Mouse (Mus musculus): ENCODE measurements at regions not wholly inside any gene's neighbourhood (a gene's known extent, or its start where the extent isn't known, plus 50 kb on each side); places are given as distances from the start of the nearest gene placed in this dataset.

GRCm38 (mm10) chr5:82898389-82898788 lies 456.6 kb downstream of the Tecrl start:
- TF ChIP-seq CTCF (IDR thresholded peaks at IDR 0.05; ENCODE audit: low read depth, low read length) (no peak), GATA2 (IDR thresholded peaks at IDR 0.05; ENCODE audit: borderline replicate concordance, low read depth, low read length) (no peak), TAL1 (conservative IDR thresholded peaks at IDR 0.05; ENCODE audit: low read depth, low read length) (no peak), GATA1 (IDR thresholded peaks at IDR 0.05; ENCODE audit: borderline replicate concordance, low read length) (no peak), POLR2AphosphoS5 (IDR thresholded peaks at IDR 0.05; ENCODE audit: insufficient replicate concordance, low read depth, low read length) (no peak)

All from G1E (cell line).